Mouse (Mus musculus) embryonic facial prominence, embryonic 15.5 days (tissue): ENCODE measurements around the gene Samd5. TPM values are rescaled to one million over a fixed set of nuclear protein-coding genes. Genes with fewer than 3 reads are reported as not detected.

ENCODE experiments used
- ATAC-seq: fragments of 200-750 bp; cut with Nextera tagmentation; 2 replicates; pipeline ENCODE4 v1.8.0; 2017; ENCODE audit warnings: low read depth, moderate TSS enrichment; ENCODE audit not compliant: insufficient number of reproducible peaks, low FRiP score, low TSS enrichment
- H3K27ac ChIP-seq: fragments of 300-500 bp; sonication (generic); replicated peaks from 2 replicates; pipeline ENCODE4 v1.5.1; 2015; ENCODE audit warnings: mild to moderate bottlenecking, inconsistent platforms
- H3K27me3 ChIP-seq: fragments of 300-500 bp; sonication (generic); 2 replicates; pipeline ENCODE4 v1.6.1; 2015; ENCODE audit warnings: inconsistent platforms
- H3K36me3 ChIP-seq: fragments of 300-500 bp; sonication (generic); 2 replicates; pipeline ENCODE4 v1.6.1; 2015; ENCODE audit warnings: mild to moderate bottlenecking, inconsistent platforms
- H3K4me1 ChIP-seq: fragments of 300-500 bp; sonication (generic); 2 replicates; pipeline ENCODE4 v1.6.1; 2015; ENCODE audit warnings: inconsistent platforms
- H3K4me2 ChIP-seq: fragments of 300-500 bp; sonication (generic); replicated peaks from 2 replicates; pipeline ENCODE4 v1.6.1; 2015; ENCODE audit warnings: mild to moderate bottlenecking, inconsistent platforms
- H3K4me3 ChIP-seq: fragments of 300-500 bp; sonication (generic); replicated peaks from 2 replicates; pipeline ENCODE4 v1.5.1; 2015; ENCODE audit warnings: mild to moderate bottlenecking, inconsistent platforms
- H3K9ac ChIP-seq: fragments of 300-500 bp; sonication (generic); 2 replicates; pipeline ENCODE4 v1.6.1; 2015; ENCODE audit warnings: inconsistent platforms
- H3K9me3 ChIP-seq: fragments of 300-500 bp; sonication (generic); replicated peaks from 2 replicates; pipeline ENCODE4 v1.6.1; 2016; ENCODE audit warnings: inconsistent platforms
- WGBS: fragments of 180-500 bp; shearing (Covaris S2); methylation state at CpG from one replicate; pipeline ENCODE4 v1.1.7; 2015; 5-methylcytosine and 5-hydroxymethylcytosine counted together
- polyA plus RNA-seq: library from polyadenylated mRNA; unstranded; fragments of >200 nt; fragmentation: Nextera tagmentation; extraction: Ambion mirVana; gene quantifications from 2 replicates; pipeline ENCODE4 v1.2.1, GENCODE M21; 2015

The Samd5 gene
- polyA plus RNA-seq, 1 experiment from 2014 or later, result 11.2 TPM

- no peak for ATAC-seq
- WGBS, result 82% methylated on average over 2 of the region's 2 CpGs
These were observed 67.9 kb downstream of the Samd5 start for GRCm38 (mm10) chr10:9607155-9607554.

GRCm38 (mm10) chr10:9605635-9606034 lies 69.4 kb downstream of the Samd5 start:
- Histone ChIP-seq H3K27me3 (no peaks in the 10 kb centered on the region), H3K4me1 (no peaks in the 10 kb centered on the region), H3K9ac (no peak overlapping the region), H3K36me3 (no peaks in the 10 kb centered on the region), H3K27ac (no peak overlapping the region), H3K9me3 (no peaks in the 10 kb centered on the region), H3K4me3 (no peak overlapping the region), H3K4me2 (no peak overlapping the region)
- no peak for ATAC-seq
- 76% methylated on average over 5 of the region's 5 CpGs for WGBS

More at GRCm38 (mm10) chr10:9607155-9607554, 67.9 kb downstream of the Samd5 start:
- Histone ChIP-seq H3K4me3 (no peak overlapping the region), H3K27me3 (no peaks in the 10 kb centered on the region), H3K9ac (no peak overlapping the region), H3K27ac (no peak overlapping the region), H3K9me3 (no peaks in the 10 kb centered on the region), H3K4me1 (no peaks in the 10 kb centered on the region), H3K4me2 (no peak overlapping the region), H3K36me3 (no peaks in the 10 kb centered on the region)

GRCm38 (mm10) chr10:9603290-9603689 lies 71.7 kb downstream of the Samd5 start:
- no peaks in the 10 kb centered on the region for H3K9me3 ChIP-seq
- H3K4me3 ChIP-seq, result no peak overlapping the region
- H3K27me3 ChIP-seq, result no peaks in the 10 kb centered on the region
- H3K4me2 ChIP-seq, result no peak overlapping the region
- ATAC-seq, result no peak
- no peaks in the 10 kb centered on the region for H3K36me3 ChIP-seq
- H3K9ac ChIP-seq, result no peak overlapping the region
- 64% methylated on average over 5 of the region's 5 CpGs for WGBS
- no peaks in the 10 kb centered on the region for H3K4me1 ChIP-seq
- no peak overlapping the region for H3K27ac ChIP-seq

- no peak for ATAC-seq
These were observed 72.2 kb downstream of the Samd5 start for GRCm38 (mm10) chr10:9602845-9603244.

GRCm38 (mm10) chr10:9602389-9602788 lies 72.6 kb downstream of the Samd5 start:
- Histone ChIP-seq H3K4me2 (no peak overlapping the region), H3K9ac (no peak overlapping the region), H3K36me3 (no peaks in the 10 kb centered on the region), H3K9me3 (no peaks in the 10 kb centered on the region), H3K27me3 (no peaks in the 10 kb centered on the region), H3K27ac (no peak overlapping the region), H3K4me3 (no peak overlapping the region), H3K4me1 (no peaks in the 10 kb centered on the region)
- 81% methylated on average over 4 of the region's 4 CpGs for WGBS
- ATAC-seq, result no peak

More at GRCm38 (mm10) chr10:9602845-9603244, 72.2 kb downstream of the Samd5 start:
- WGBS, result 73% methylated on average over 5 of the region's 5 CpGs
- no peak overlapping the region for H3K4me2 ChIP-seq
- no peaks in the 10 kb centered on the region for H3K36me3 ChIP-seq
- H3K4me3 ChIP-seq, result no peak overlapping the region
- no peak overlapping the region for H3K9ac ChIP-seq
- H3K27me3 ChIP-seq, result no peaks in the 10 kb centered on the region
- no peak overlapping the region for H3K27ac ChIP-seq
- H3K9me3 ChIP-seq, result no peaks in the 10 kb centered on the region
- no peaks in the 10 kb centered on the region for H3K4me1 ChIP-seq

- WGBS, result 90% methylated on average over 5 of the region's 5 CpGs
- Histone ChIP-seq H3K9me3 (no peaks in the 10 kb centered on the region), H3K36me3 (no peaks in the 10 kb centered on the region), H3K4me1 (no peaks in the 10 kb centered on the region), H3K9ac (no peak overlapping the region), H3K4me3 (no peak overlapping the region), H3K4me2 (no peak overlapping the region), H3K27ac (no peak overlapping the region), H3K27me3 (no peaks in the 10 kb centered on the region)
- ATAC-seq, result no peak
These were observed 78.8 kb downstream of the Samd5 start for GRCm38 (mm10) chr10:9596228-9596627.

GRCm38 (mm10) chr10:9594666-9595065 lies 80.3 kb downstream of the Samd5 start:
- H3K4me1 ChIP-seq, result no peaks in the 10 kb centered on the region
- H3K27me3 ChIP-seq, result no peaks in the 10 kb centered on the region
- no peak overlapping the region for H3K27ac ChIP-seq
- H3K9me3 ChIP-seq, result no peaks in the 10 kb centered on the region
- no peak overlapping the region for H3K4me2 ChIP-seq
- H3K9ac ChIP-seq, result no peak overlapping the region
- no peak overlapping the region for H3K4me3 ChIP-seq
- 81% methylated on average over 4 of the region's 4 CpGs for WGBS
- ATAC-seq, result no peak
- no peaks in the 10 kb centered on the region for H3K36me3 ChIP-seq

- no peaks in the 10 kb centered on the region for H3K36me3 ChIP-seq
- no peaks in the 10 kb centered on the region for H3K27me3 ChIP-seq
- H3K4me3 ChIP-seq, result no peak overlapping the region
- no peak overlapping the region for H3K27ac ChIP-seq
- no peak for ATAC-seq
- H3K4me2 ChIP-seq, result no peak overlapping the region
- H3K9me3 ChIP-seq, result no peaks in the 10 kb centered on the region
- H3K9ac ChIP-seq, result no peak overlapping the region
- 98% methylated on average over 2 of the region's 2 CpGs for WGBS
- H3K4me1 ChIP-seq, result no peaks in the 10 kb centered on the region
These were observed 84.4 kb downstream of the Samd5 start for GRCm38 (mm10) chr10:9590606-9591005.

GRCm38 (mm10) chr10:9586328-9586727 lies 88.7 kb downstream of the Samd5 start:
- Histone ChIP-seq H3K9me3 (no peaks in the 10 kb centered on the region), H3K4me2 (no peak overlapping the region), H3K4me1 (no peaks in the 10 kb centered on the region; the same call in 1 of the 2 replicates), H3K36me3 (no peaks in the 10 kb centered on the region), H3K27ac (peak overlapping the region; percentile 58), H3K27me3 (no peaks in the 10 kb centered on the region), H3K9ac (no peak overlapping the region), H3K4me3 (no peak overlapping the region)
- 45% methylated on average over 5 of the region's 5 CpGs for WGBS
- no peak for ATAC-seq

GRCm38 (mm10) chr10:9579374-9579773 lies 95.6 kb downstream of the Samd5 start:
- H3K4me3 ChIP-seq, result no peak overlapping the region
- no peaks in the 10 kb centered on the region for H3K9me3 ChIP-seq
- H3K4me1 ChIP-seq, result no peaks in the 10 kb centered on the region; the same call in 1 of the 2 replicates
- H3K36me3 ChIP-seq, result no peaks in the 10 kb centered on the region
- 85% methylated on average over 5 of the region's 5 CpGs for WGBS
- no peak for ATAC-seq
- H3K9ac ChIP-seq, result no peak overlapping the region
- H3K27me3 ChIP-seq, result no peaks in the 10 kb centered on the region
- no peak overlapping the region for H3K27ac ChIP-seq
- no peak overlapping the region for H3K4me2 ChIP-seq

GRCm38 (mm10) chr10:9575605-9576004 lies 99.4 kb downstream of the Samd5 start:
- H3K4me1 ChIP-seq, result no peaks in the 10 kb centered on the region
- WGBS, result 29% methylated on average over 4 of the region's 4 CpGs
- no peak overlapping the region for H3K4me2 ChIP-seq
- no peak overlapping the region for H3K4me3 ChIP-seq
- no peak overlapping the region for H3K9ac ChIP-seq
- no peak for ATAC-seq
- H3K27me3 ChIP-seq, result no peaks in the 10 kb centered on the region
- no peaks in the 10 kb centered on the region for H3K36me3 ChIP-seq
- H3K27ac ChIP-seq, result no peak overlapping the region
- H3K9me3 ChIP-seq, result no peaks in the 10 kb centered on the region

- 71% methylated on average over 4 of the region's 4 CpGs for WGBS
- no peaks in the 10 kb centered on the region for H3K4me1 ChIP-seq
- no peaks in the 10 kb centered on the region for H3K36me3 ChIP-seq
These were observed 100.9 kb downstream of the Samd5 start for GRCm38 (mm10) chr10:9574135-9574534.

More at GRCm38 (mm10) chr10:9574135-9574534, 100.9 kb downstream of the Samd5 start:
- no peak overlapping the region for H3K4me2 ChIP-seq
- no peak overlapping the region for H3K27ac ChIP-seq
- ATAC-seq, result no peak
- H3K4me3 ChIP-seq, result no peak overlapping the region
- no peaks in the 10 kb centered on the region for H3K27me3 ChIP-seq
- H3K9ac ChIP-seq, result no peak overlapping the region
- no peaks in the 10 kb centered on the region for H3K9me3 ChIP-seq
